Mouse (Mus musculus): ENCODE measurements around the gene Tceanc2. TPM values are rescaled to one million over a fixed set of nuclear protein-coding genes. Genes with fewer than 3 reads are reported as not detected.
A peak's percentile ranks its signal among the peaks of the same experiment; 100 is the strongest.

Gene Tceanc2
- polyA plus RNA-seq, 1 experiment = 15.6 TPM

- peaks cover 69% of the 10 kb centered on the region for H3K79me2 ChIP-seq (ENCODE audit: control insufficient read depth, insufficient read depth)
- no peak overlapping the region for H3K4me3 ChIP-seq (ENCODE audit: insufficient read depth, poor library complexity, severe bottlenecking)
- H3K36me3 ChIP-seq (ENCODE audit: control insufficient read depth, insufficient read depth) = peaks cover 23% of the 10 kb centered on the region
- H3K79me3 ChIP-seq (ENCODE audit: low read depth) = peaks cover 48% of the 10 kb centered on the region
- TF ChIP-seq MYOG (IDR thresholded peaks at IDR 0.05; ENCODE audit: control insufficient read depth, extremely low read depth, insufficient read length) = no peak
- TF ChIP-seq USF1 (IDR thresholded peaks at IDR 0.05; ENCODE audit: low read depth) = no peak
- TF ChIP-seq CTCF (IDR thresholded peaks at IDR 0.05; ENCODE audit: control insufficient read depth, insufficient read depth, insufficient read length) = no peak
- no peak for TF ChIP-seq CEBPB (IDR thresholded peaks at IDR 0.05; ENCODE audit: low read depth)
- TF ChIP-seq MAX (IDR thresholded peaks at IDR 0.05) = no peak
- no peak for TF ChIP-seq MYOD1 (IDR thresholded peaks at IDR 0.05; ENCODE audit: control insufficient read depth, insufficient read length, low read depth)
- no peak for TF ChIP-seq FOSL1 (IDR thresholded peaks at IDR 0.05; ENCODE audit: insufficient read depth, low read length, poor library complexity, severe bottlenecking)
- no peaks in the 10 kb centered on the region for H3K27me3 ChIP-seq (ENCODE audit: control insufficient read depth, insufficient read depth, insufficient read length)
- H3ac ChIP-seq (ENCODE audit: control insufficient read depth, insufficient read length, low read depth) = no peak overlapping the region
These were observed 4.3 kb upstream of the Tceanc2 start for GRCm38 (mm10) chr4:107183203-107183602.

GRCm38 (mm10) chr4:107182796-107183195 lies 3.9 kb upstream of the Tceanc2 start:
- Histone ChIP-seq H3K79me2 (ENCODE audit: control insufficient read depth, insufficient read depth) (peaks cover 69% of the 10 kb centered on the region), H3K4me3 (ENCODE audit: insufficient read depth, poor library complexity, severe bottlenecking) (no peak overlapping the region), H3K27me3 (ENCODE audit: control insufficient read depth, insufficient read depth, insufficient read length) (no peaks in the 10 kb centered on the region), H3K79me3 (ENCODE audit: low read depth) (peaks cover 48% of the 10 kb centered on the region), H3ac (ENCODE audit: control insufficient read depth, insufficient read length, low read depth) (no peak overlapping the region), H3K36me3 (ENCODE audit: control insufficient read depth, insufficient read depth) (peaks cover 19% of the 10 kb centered on the region)
- TF ChIP-seq USF1 (IDR thresholded peaks at IDR 0.05; ENCODE audit: low read depth) = no peak
- no peak for TF ChIP-seq MYOG (IDR thresholded peaks at IDR 0.05; ENCODE audit: control insufficient read depth, extremely low read depth, insufficient read length)
- no peak for TF ChIP-seq FOSL1 (IDR thresholded peaks at IDR 0.05; ENCODE audit: insufficient read depth, low read length, poor library complexity, severe bottlenecking)
- TF ChIP-seq MYOD1 (IDR thresholded peaks at IDR 0.05; ENCODE audit: control insufficient read depth, insufficient read length, low read depth) = no peak
- TF ChIP-seq MAX (IDR thresholded peaks at IDR 0.05) = no peak
- TF ChIP-seq CEBPB (IDR thresholded peaks at IDR 0.05; ENCODE audit: low read depth) = no peak
- no peak for TF ChIP-seq CTCF (IDR thresholded peaks at IDR 0.05; ENCODE audit: control insufficient read depth, insufficient read depth, insufficient read length)

GRCm38 (mm10) chr4:107181866-107182265 lies 3.0 kb upstream of the Tceanc2 start:
- H3K36me3 ChIP-seq (ENCODE audit: control insufficient read depth, insufficient read depth) = peaks cover 10% of the 10 kb centered on the region
- H3K4me3 ChIP-seq (ENCODE audit: insufficient read depth, poor library complexity, severe bottlenecking) = no peak overlapping the region
- H3ac ChIP-seq (ENCODE audit: control insufficient read depth, insufficient read length, low read depth) = no peak overlapping the region
- H3K79me3 ChIP-seq (ENCODE audit: low read depth) = peaks cover 48% of the 10 kb centered on the region
- H3K79me2 ChIP-seq (ENCODE audit: control insufficient read depth, insufficient read depth) = peaks cover 77% of the 10 kb centered on the region
- TF ChIP-seq FOSL1 (IDR thresholded peaks at IDR 0.05; ENCODE audit: insufficient read depth, low read length, poor library complexity, severe bottlenecking) (no peak), CTCF (IDR thresholded peaks at IDR 0.05; ENCODE audit: control insufficient read depth, insufficient read depth, insufficient read length) (no peak), CEBPB (IDR thresholded peaks at IDR 0.05; ENCODE audit: low read depth) (no peak), USF1 (IDR thresholded peaks at IDR 0.05; ENCODE audit: low read depth) (no peak), MYOG (IDR thresholded peaks at IDR 0.05; ENCODE audit: control insufficient read depth, extremely low read depth, insufficient read length) (no peak)
- H3K27me3 ChIP-seq (ENCODE audit: control insufficient read depth, insufficient read depth, insufficient read length) = no peaks in the 10 kb centered on the region

GRCm38 (mm10) chr4:107180746-107181145 lies 1.8 kb upstream of the Tceanc2 start:
- H3K79me2 ChIP-seq (ENCODE audit: control insufficient read depth, insufficient read depth) = peaks cover 79% of the 10 kb centered on the region
- no peak for TF ChIP-seq FOSL1 (IDR thresholded peaks at IDR 0.05; ENCODE audit: insufficient read depth, low read length, poor library complexity, severe bottlenecking)
- no peak for TF ChIP-seq USF1 (IDR thresholded peaks at IDR 0.05; ENCODE audit: low read depth)
- TF ChIP-seq MYOG (IDR thresholded peaks at IDR 0.05; ENCODE audit: control insufficient read depth, extremely low read depth, insufficient read length) = no peak
- peaks cover 48% of the 10 kb centered on the region for H3K79me3 ChIP-seq (ENCODE audit: low read depth)
- no peak overlapping the region for H3ac ChIP-seq (ENCODE audit: control insufficient read depth, insufficient read length, low read depth)
- no peaks in the 10 kb centered on the region for H3K27me3 ChIP-seq (ENCODE audit: control insufficient read depth, insufficient read depth, insufficient read length)
- H3K4me3 ChIP-seq (ENCODE audit: insufficient read depth, poor library complexity, severe bottlenecking) = no peak overlapping the region
- H3K36me3 ChIP-seq (ENCODE audit: control insufficient read depth, insufficient read depth) = peaks cover 8% of the 10 kb centered on the region

- TF ChIP-seq FOSL1 (IDR thresholded peaks at IDR 0.05; ENCODE audit: insufficient read depth, low read length, poor library complexity, severe bottlenecking) = no peak
- no peak for TF ChIP-seq CEBPB (IDR thresholded peaks at IDR 0.05; ENCODE audit: low read depth)
- TF ChIP-seq MAX (IDR thresholded peaks at IDR 0.05) = no peak
- no peak for TF ChIP-seq CTCF (IDR thresholded peaks at IDR 0.05; ENCODE audit: control insufficient read depth, insufficient read depth, insufficient read length)
- no peak for TF ChIP-seq MYOD1 (IDR thresholded peaks at IDR 0.05; ENCODE audit: control insufficient read depth, insufficient read length, low read depth)
- TF ChIP-seq USF1 (IDR thresholded peaks at IDR 0.05; ENCODE audit: low read depth) = no peak
- no peak for TF ChIP-seq MYOG (IDR thresholded peaks at IDR 0.05; ENCODE audit: control insufficient read depth, extremely low read depth, insufficient read length)
- peak overlapping the region; percentile 97 for H3ac ChIP-seq (ENCODE audit: control insufficient read depth, insufficient read length, low read depth)
These were observed 645 bp upstream of the Tceanc2 start for GRCm38 (mm10) chr4:107179561-107179960.

GRCm38 (mm10) chr4:107178182-107178829 lies 610 bp downstream of the Tceanc2 start, which contains the start of gene Tmem59:
Gene Tmem59 (plus strand): TSS chr4:107178399.
- H3K79me3 ChIP-seq (ENCODE audit: low read depth) = peaks cover 34% of the 10 kb centered on the region
- H3K36me3 ChIP-seq (ENCODE audit: control insufficient read depth, insufficient read depth) = peaks cover 8% of the 10 kb centered on the region
- peak within 1 kb of the TSS; percentile 83 for H3K4me3 ChIP-seq (ENCODE audit: insufficient read depth, poor library complexity, severe bottlenecking)
- H3K27me3 ChIP-seq (ENCODE audit: control insufficient read depth, insufficient read depth, insufficient read length) = no peaks in the 10 kb centered on the region
- no peak for TF ChIP-seq MYOG (IDR thresholded peaks at IDR 0.05; ENCODE audit: control insufficient read depth, extremely low read depth, insufficient read length)
- peaks cover 58% of the 10 kb centered on the region for H3K79me2 ChIP-seq (ENCODE audit: control insufficient read depth, insufficient read depth)
- H3ac ChIP-seq (ENCODE audit: control insufficient read depth, insufficient read length, low read depth) = peak within 1 kb of the TSS; percentile 97

More at GRCm38 (mm10) chr4:107179561-107179960, 645 bp upstream of the Tceanc2 start:
- peaks cover 71% of the 10 kb centered on the region for H3K79me2 ChIP-seq (ENCODE audit: control insufficient read depth, insufficient read depth)
- H3K79me3 ChIP-seq (ENCODE audit: low read depth) = peaks cover 42% of the 10 kb centered on the region
- H3K36me3 ChIP-seq (ENCODE audit: control insufficient read depth, insufficient read depth) = peaks cover 8% of the 10 kb centered on the region
- H3K27me3 ChIP-seq (ENCODE audit: control insufficient read depth, insufficient read depth, insufficient read length) = no peaks in the 10 kb centered on the region
- H3K4me3 ChIP-seq (ENCODE audit: insufficient read depth, poor library complexity, severe bottlenecking) = peak overlapping the region; percentile 83
